Mouse (Mus musculus) frontal cortex, postnatal 10 days (tissue): ENCODE data around the gene Nrsn2.
A peak's percentile ranks its signal among the peaks of the same experiment; 100 is the strongest.
"Not testable (repeated sequence)": the region's sequence is repeated elsewhere in the genome, so short reads cannot be mapped to it uniquely, and the experiment has no call there.

Experiments
- DNase-seq, 2 experiments: peaks; one replicate each; pipeline ENCODE4 v3.0.0; 2022; ENCODE audit warnings: low spot score in 2 of 2, mixed read lengths in 1 of 2

Gene Nrsn2

GRCm38 (mm10) chr2:152384191-152384590 lies 7.8 kb upstream of the Nrsn2 start:
- DNase-seq, result no peak

GRCm38 (mm10) chr2:152375652-152376344 lies 640 bp downstream of the Nrsn2 start:
- DNase-seq, result peak; percentile 32 to 36

- no peak for DNase-seq
Observed at GRCm38 (mm10) chr2:152373547-152373946, 2.9 kb downstream of the Nrsn2 start.

GRCm38 (mm10) chr2:152372661-152373060 lies 3.8 kb downstream of the Nrsn2 start:
- DNase-seq, result no peak

GRCm38 (mm10) chr2:152372104-152372503 lies 4.3 kb downstream of the Nrsn2 start:
- DNase-seq, result no peak

- DNase-seq, result peak in 1 of 2 experiments; percentile 41
Observed at GRCm38 (mm10) chr2:152368532-152369140, 7.8 kb downstream of the Nrsn2 start.

GRCm38 (mm10) chr2:152367917-152368316 lies 8.5 kb downstream of the Nrsn2 start:
- no peak for DNase-seq

- peak; percentile 47 to 68 for DNase-seq
Observed at GRCm38 (mm10) chr2:152363245-152364147, 12.9 kb downstream of the Nrsn2 start.

GRCm38 (mm10) chr2:152361193-152361592 lies 15.2 kb downstream of the Nrsn2 start:
- no peak for DNase-seq

- DNase-seq, result no peak
Observed at GRCm38 (mm10) chr2:152360271-152360775, 16.1 kb downstream of the Nrsn2 start.

GRCm38 (mm10) chr2:152359616-152360015 lies 16.8 kb downstream of the Nrsn2 start:
- no peak for DNase-seq

GRCm38 (mm10) chr2:152358977-152359376 lies 17.5 kb downstream of the Nrsn2 start:
- not testable (repeated sequence) for DNase-seq

- no peak for DNase-seq
Observed at GRCm38 (mm10) chr2:152357254-152357653, 19.2 kb downstream of the Nrsn2 start.

- DNase-seq, result no peak
Observed at GRCm38 (mm10) chr2:152349842-152350540, 26.4 kb downstream of the Nrsn2 start.

GRCm38 (mm10) chr2:152349205-152349604 lies 27.2 kb downstream of the Nrsn2 start:
- no peak for DNase-seq

- DNase-seq, result no peak
Observed at GRCm38 (mm10) chr2:152347722-152348121, 28.7 kb downstream of the Nrsn2 start.

GRCm38 (mm10) chr2:152346776-152347465 lies 29.5 kb downstream of the Nrsn2 start:
- DNase-seq, result no peak

GRCm38 (mm10) chr2:152345393-152345792 lies 31.0 kb downstream of the Nrsn2 start:
- no peak for DNase-seq

- DNase-seq, result no peak
Observed at GRCm38 (mm10) chr2:152344909-152345308, 31.5 kb downstream of the Nrsn2 start.

GRCm38 (mm10) chr2:152344361-152344760 lies 32.1 kb downstream of the Nrsn2 start:
- no peak for DNase-seq
